Mouse (Mus musculus) sigmoid colon, adult 10 weeks (tissue): ENCODE results near the gene Ddx19b. TPM values are rescaled to one million over a fixed set of nuclear protein-coding genes. Genes with fewer than 3 reads are reported as not detected.

Experiments
- polyA plus RNA-seq: library from polyadenylated mRNA; stranded (reverse); fragments of 350-450 nt; fragmentation: Illumina TruSeq; extraction: RNeasy Lipid Tissue Mini Kit (QIAGEN cat#74804); gene quantifications from one replicate; pipeline ENCODE4 v1.2.3, GENCODE M21; 2014; ENCODE audit warnings: low read depth, low replicate concordance

Ddx19b gene
- 17.6 TPM for polyA plus RNA-seq

GRCm38 (mm10) chr8:111031572-111031971, at the start of gene Ddx19b:
Ddx19b (minus strand) TSS chr8:111031751.

GRCm38 (mm10) chr8:111056158-111056663, 24.7 kb upstream of the Ddx19b start, which contains the start of gene Exosc6:
Exosc6 (plus strand) TSS chr8:111056339.

GRCm38 (mm10) chr8:111032916-111033315, 1.4 kb upstream of the Ddx19b start, which contains the start of gene Aars:
Aars (plus strand) TSS chr8:111033144.

GRCm38 (mm10) chr8:110997547-110998531, 33.7 kb downstream of the Ddx19b start, which contains the start of gene Ddx19a:
Ddx19a (minus strand) TSS chr8:110997800.

Other genes with a start within 250 kb of the Ddx19b start
- gene Il34, start 225.8 kb downstream of the Ddx19b start, polyA plus RNA-seq = not detected
- gene Cog4, start 185.2 kb downstream of the Ddx19b start, polyA plus RNA-seq = 11.8 TPM
- gene Sf3b3, start 185.0 kb downstream of the Ddx19b start, polyA plus RNA-seq = 34.4 TPM
- gene Fuk, start 129.3 kb downstream of the Ddx19b start, polyA plus RNA-seq = 3.8 TPM
- gene St3gal2, start 111.8 kb downstream of the Ddx19b start, polyA plus RNA-seq = 3.7 TPM
- 15.8 TPM for gene Ddx19a, start 34.0 kb downstream of the Ddx19b start, polyA plus RNA-seq
- gene Aars, start 1.4 kb upstream of the Ddx19b start, polyA plus RNA-seq = 7.9 TPM
- 15.6 TPM for gene Exosc6, start 24.6 kb upstream of the Ddx19b start, polyA plus RNA-seq
- gene Clec18a, start 60.7 kb upstream of the Ddx19b start, polyA plus RNA-seq = not detected
- gene Pdpr, start 62.9 kb upstream of the Ddx19b start, polyA plus RNA-seq = 35.3 TPM
- 64.7 TPM for gene Glg1, start 227.5 kb upstream of the Ddx19b start, polyA plus RNA-seq